Mouse (Mus musculus) urinary bladder, adult 2 months (tissue): ENCODE measurements around the gene Polr3c. TPM values are rescaled to one million over a fixed set of nuclear protein-coding genes. Genes with fewer than 3 reads are reported as not detected.
"Not testable (repeated sequence)": the region's sequence is repeated elsewhere in the genome, so short reads cannot be mapped to it uniquely, and the experiment has no call there.

Experiments
- DNase-seq: peaks from one replicate; pipeline ENCODE4 v3.0.0; 2022; ENCODE audit warnings: low spot score
- polyA plus RNA-seq: library from polyadenylated mRNA; depleted of rRNA; stranded (reverse); fragments of >200 nt; gene quantifications from 2 replicates; pipeline ENCODE4 v1.2.3, GENCODE M21; 2012; rRNA removed

Polr3c gene
- polyA plus RNA-seq = 32.7 and 35.8 TPM in 2 replicates

DNA sequence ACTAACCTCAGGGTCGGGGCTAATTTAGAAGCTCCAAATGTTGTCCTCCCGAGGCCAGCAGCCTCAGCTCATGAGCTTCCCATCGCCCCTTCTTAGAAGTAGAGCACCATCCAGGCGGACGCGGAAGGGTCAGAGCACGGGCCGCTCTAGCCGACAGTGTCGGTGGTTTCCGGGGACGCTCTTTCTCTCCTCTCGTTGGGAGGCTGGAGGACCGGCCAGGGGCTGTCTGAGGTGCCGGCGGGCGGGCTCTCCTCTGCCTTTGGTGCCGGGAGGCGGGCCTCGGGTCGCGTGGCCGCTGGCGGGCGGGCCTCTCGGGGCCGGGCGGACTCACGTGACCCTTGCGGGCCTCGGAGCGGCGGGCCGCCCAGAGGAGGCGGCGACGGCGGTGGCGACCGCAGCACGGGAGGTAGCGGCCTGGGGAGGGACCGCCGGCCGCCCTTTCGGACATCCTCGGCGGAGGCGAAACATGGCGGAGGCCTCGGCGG lies at the start of gene Polr3c, which contains the start of gene Rnf115:
Gene Polr3c (minus strand): TSS at position 286 of the 485 bp plus-strand sequence.
Gene Rnf115 (plus strand): TSS at position 322 of the 485 bp plus-strand sequence.
- peak; percentile 98 for DNase-seq

DNA sequence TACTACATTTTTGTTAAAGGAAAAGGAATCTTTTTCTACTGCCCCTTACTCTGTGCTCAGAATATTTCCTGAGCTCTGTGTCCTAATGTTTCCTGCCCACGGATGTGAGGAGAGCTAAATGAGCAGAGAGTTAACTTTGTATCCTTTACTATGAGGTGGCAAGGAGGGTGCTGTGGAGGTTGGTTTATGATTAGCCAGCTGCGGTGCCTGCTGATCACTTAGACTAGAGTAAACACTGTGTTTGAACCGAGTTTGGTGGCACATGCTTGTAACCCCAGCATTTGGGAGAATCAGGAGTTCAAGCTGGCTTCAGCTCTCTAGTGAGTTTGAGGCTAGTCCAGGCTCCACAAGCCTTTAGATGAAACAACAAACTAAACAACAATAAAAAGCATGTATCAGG lies 49.7 kb upstream of the Polr3c start:
- no peak for DNase-seq

DNA sequence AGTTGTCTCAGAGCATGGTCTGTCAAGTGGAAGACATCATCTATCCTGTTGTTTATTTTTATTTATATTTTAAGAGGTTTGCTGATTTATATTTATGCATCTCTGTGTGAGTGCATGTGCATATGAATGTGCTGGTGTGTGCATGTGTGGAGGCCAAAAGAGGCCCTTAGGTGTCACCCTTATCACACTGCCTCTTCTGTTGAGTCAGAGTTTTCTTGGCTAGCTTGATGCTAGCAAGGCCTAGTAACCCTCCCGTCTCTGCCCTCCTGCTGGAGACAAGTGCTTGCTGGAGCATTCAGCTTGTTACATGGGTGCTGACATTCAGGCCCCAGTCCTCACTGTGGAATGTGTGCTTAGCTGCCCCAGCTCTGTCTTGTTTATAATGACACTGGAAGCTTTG lies 45.5 kb upstream of the Polr3c start:
- DNase-seq = no peak

DNA sequence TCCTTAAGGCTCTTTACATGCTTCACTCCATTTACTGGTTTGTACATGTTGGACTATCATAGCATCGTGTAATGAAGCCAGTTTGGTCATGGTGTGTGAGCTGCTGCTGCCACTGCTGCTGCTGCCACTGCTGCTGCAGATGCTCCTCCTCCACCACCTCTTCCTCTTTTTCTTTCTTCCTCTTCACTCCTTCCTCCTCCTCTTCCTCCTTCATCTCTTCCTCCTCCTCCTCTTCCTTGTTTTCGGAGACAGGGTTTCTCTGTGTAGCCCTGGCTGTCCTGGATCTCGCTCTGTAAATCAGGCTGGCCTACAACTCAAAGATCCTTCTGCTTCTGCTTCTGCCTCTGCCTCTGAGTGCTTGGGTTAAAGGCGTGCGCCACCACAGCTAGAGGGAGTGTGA lies 42.5 kb upstream of the Polr3c start:
- DNase-seq = no peak

DNA sequence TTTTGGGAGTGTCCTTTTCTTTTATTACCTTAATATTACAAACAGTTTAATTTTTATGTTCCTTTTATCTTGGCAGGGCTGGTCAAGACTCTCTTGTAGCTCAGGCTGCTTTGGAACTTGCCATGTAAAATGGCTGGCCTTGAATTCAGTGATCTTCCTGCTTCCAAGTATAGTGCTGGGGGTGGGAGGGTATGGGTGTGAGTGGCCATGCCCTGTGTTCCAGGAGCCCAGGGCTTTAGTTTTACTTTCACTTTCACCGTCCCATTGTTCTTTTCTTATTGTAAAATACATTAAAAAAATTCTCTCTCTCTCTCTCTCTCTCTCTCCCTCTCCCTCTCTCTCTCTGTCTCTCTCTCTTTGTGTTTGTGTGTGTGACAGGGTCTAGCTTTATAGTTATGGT lies 37.1 kb upstream of the Polr3c start:
- no peak for DNase-seq

DNA sequence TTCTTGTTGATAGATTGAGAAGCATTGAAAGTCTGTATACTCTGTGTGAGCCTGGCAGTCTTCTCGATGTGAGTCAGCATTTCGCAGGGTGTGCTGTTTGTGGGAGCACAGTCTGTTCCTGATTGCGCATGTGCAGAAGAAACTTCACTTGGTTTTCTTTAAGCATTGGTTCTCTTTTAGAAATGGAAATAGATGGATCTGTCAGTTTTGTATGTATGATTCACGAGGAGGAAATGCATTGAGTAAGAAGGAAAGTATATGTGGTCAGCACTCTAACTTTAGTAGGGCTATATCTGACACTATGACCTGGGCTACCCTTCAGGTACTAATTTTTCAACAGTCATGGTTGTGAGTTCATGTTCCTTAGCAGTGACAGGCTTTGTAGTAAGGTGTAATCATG lies 32.3 kb upstream of the Polr3c start:
- DNase-seq = no peak

- DNase-seq = no peak
These were observed 30.3 kb upstream of the Polr3c start for GRCm38 (mm10) chr3:96757691-96758090.

DNA sequence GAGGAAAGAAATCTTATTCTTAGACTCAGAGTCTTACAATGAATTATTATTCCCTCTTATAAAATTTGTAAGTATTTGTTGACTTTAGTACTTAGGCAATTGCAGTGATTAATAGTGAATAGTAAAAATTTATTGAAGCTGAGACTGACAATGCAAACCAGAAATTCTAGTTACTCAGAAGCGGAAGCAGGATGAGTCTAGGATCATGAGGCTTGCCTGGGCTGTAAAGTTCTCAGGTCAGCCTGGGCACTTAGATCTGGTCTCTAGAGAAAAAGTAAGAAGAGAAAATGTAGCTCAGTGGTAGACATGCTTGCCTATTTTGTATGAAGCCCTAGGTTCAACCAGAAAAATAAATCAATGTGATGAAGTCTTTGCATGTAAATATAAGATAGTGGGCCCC lies 28.5 kb upstream of the Polr3c start:
- no peak for DNase-seq

- DNase-seq = no peak
These were observed 19.4 kb upstream of the Polr3c start for GRCm38 (mm10) chr3:96746829-96747228.

DNA sequence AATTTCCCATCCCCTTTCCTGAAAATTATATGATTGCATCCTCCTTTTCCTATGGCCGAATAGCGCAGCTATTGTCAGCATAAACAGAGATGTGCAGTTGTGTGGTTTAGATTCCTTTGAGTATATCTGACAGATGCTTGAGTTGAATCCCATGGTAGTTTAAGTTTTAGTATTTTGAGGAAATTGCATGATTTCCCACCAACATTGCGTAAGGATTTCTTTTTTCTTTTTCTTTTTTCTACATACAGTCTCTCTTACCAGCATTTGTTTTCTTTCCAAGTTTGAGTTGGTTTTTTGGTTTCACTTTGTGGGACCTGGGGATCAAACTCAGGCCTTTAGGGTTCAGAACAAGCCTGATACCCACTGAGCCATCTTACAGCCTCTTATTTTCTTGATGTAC lies 16.9 kb upstream of the Polr3c start:
- DNase-seq = no peak

GRCm38 (mm10) chr3:96740279-96740678 lies 12.9 kb upstream of the Polr3c start:
- not testable (repeated sequence) for DNase-seq

DNA sequence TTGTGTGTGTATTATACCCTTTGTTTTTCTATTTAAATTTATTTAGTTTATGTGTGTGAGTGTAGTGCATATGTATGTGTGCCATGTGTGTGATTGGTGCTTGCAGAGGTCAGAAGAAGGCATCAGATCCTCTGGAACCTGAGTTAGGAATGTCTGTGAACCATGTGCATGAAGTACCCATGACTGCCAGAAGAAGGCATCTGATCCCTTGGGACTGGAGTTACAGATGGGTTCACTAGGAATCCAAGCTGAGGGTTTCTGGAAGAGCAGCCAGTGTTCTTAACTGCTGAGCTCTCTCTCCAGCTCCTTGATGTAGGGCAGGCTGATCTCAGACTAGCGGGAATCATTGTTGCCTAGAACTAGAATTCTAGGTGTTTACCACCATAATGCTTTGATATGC lies 10.6 kb upstream of the Polr3c start:
- DNase-seq = no peak

GRCm38 (mm10) chr3:96737013-96737740 lies 9.7 kb upstream of the Polr3c start:
- DNase-seq = no peak

DNA sequence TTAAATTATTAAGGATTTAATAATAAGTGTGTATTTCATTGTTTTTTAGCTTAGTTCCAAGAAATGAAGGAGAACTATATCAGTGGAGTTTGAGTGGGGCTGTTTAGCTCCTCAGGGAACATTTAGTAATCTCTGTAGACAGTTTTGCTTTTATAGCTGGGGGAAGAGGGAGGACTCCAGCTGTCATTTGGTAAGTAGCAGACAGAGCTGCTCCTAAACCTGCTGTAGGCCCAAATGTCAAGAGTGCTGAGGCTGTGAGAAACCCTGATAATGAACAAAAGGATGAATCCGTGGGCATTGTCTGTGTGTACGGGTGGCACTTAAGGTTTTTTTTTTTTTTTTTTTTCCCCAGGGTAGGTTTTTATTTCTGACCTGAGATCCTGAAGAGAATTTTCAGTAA lies 7.8 kb upstream of the Polr3c start:
- no peak for DNase-seq

DNA sequence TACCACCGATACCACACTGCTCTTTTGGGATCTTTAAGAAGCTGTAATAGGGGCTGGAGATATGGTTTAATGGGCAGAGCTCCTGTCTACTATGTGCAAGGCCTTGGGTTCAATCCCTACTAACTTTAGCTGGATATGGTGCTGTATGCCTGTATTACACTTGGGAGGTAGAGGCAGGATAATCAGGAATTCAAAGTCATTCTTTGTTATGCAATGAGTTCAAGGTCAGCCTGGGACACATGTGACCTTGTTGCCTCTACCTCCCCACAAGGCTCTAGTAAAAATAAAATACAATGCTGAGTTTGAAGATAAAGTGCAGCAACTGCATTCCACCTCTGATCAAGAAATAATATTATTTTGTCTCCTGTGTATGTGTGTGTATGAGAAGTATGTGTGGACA lies 6.6 kb upstream of the Polr3c start:
- DNase-seq = no peak

GRCm38 (mm10) chr3:96730785-96731184 lies 3.4 kb upstream of the Polr3c start:
- no peak for DNase-seq

DNA sequence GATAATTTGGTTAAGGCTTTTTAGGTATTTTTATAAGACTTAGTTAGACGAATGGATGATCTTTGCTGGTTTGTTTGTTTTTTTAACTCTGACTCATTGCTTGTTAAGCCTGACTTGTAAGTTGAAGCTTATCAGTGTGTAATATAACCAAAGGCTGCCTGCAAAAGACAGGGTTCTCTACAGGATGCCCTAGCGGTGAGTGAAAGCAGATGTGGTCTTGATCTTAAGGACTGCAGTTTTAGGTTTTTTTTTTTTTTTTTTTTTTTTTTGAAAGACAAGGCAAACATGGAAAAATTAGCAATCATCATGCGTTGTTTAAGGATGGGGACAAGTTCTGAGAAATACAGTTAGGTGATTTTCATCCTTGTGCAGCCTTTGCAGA lies 2.0 kb upstream of the Polr3c start:
- DNase-seq = no peak

- no peak for DNase-seq
These were observed 1.4 kb upstream of the Polr3c start for GRCm38 (mm10) chr3:96728634-96729402.

DNA sequence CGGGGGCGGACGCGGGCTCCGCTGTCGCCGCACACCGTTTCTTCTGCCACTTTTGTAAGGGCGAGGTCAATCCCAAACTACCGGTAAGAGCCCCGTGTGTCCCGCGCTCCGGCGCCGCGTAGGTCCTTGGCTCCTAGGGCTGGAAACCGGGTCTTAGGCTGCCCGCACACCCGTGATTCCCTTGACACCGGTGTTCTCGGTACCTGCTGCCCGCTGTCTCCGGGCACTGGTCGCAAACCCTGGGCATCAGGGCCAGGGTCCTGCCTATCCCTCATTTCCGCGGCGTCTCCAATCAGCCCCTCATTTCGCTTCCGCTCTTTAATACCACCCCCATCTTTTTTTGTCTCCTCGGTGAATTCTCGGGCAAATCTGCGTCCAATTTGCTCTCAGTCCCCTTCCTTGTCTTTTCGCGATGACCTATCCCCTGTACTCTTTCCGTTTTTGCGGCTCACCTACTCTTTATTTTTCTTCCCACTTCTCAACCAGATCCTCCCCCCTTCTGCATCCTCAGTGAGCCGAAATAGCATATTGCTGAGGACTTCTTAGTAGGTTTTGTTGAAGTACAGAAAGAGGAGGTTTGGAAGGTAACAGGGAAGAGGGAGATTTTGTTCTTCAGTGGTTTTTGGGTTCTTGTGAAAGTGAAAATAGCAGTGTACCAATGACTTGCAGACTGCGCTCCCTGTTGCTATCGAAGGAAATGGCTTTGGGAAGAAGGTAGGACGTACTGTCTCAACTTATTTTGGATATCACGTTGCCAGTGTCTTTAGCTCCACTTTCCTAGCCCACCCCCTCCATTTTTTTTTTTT lies 603 bp upstream of the Polr3c start:
- no peak for DNase-seq

DNA sequence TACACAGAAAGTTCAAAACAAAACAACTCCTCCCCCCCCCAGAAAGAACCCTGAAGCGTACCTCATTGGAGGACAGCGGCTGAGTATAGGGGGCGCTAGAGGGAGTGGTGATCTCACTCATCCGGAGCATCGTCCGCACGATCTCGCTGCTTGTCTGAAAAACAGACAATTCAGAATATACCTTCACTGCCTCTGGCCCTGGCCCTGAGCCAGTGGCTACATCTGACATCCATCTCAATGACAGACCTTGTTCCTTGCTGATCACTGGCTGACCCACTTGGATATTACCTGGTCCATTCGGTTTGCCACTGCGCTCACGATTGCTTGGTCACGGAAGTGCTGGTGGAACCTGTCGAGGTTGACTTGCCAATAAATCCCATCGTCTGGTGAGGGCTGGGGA lies 8.3 kb downstream of the Polr3c start:
- no peak for DNase-seq

DNA sequence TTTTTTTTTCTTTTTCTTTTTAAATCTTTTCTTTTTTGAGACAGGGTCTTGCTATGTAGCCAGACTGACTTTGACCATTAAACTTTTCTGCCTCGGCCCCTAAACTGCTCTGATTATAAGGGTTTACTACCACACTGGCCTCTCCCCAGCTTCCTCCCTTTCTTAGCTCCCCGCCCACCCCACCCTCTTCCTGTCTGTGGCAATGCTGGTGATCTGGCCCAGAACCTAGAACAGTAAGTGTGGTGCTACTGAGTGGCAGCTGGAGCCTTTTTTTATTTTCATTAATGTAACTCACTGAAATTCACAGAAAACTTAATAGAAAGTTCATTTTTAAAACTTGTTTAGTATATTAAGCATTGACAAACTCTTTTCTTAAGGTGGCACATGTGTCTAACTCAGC lies 11.6 kb downstream of the Polr3c start:
- DNase-seq = no peak

DNA sequence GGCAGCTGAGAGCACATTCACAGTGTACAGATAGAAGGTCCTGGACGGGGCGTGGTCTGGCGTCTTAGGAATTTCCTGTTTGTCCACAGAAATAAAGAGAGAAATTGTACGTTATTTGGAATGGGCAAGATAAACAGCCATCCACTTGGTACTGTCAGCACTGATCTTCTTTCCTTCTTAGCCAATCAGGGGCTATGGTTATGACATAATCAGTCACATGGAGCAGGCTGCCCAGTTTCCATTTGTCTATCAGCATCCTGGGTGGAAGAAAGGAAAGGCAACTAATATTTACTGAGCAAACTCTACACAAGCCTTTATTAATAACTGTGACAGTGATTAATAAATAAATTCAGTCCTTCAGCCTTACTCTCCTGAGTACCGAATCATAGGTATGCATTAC lies 13.1 kb downstream of the Polr3c start:
- DNase-seq = no peak
